Mouse (Mus musculus): Measurements from ENCODE around the gene Tshr. TPM values are rescaled to one million over a fixed set of nuclear protein-coding genes. Genes with fewer than 3 reads are reported as not detected.
A peak's percentile ranks its signal among the peaks of the same experiment; 100 is the strongest.

Tshr gene
- polyA plus RNA-seq, 1 experiment from 2014 or later = 0.04 TPM

DNA sequence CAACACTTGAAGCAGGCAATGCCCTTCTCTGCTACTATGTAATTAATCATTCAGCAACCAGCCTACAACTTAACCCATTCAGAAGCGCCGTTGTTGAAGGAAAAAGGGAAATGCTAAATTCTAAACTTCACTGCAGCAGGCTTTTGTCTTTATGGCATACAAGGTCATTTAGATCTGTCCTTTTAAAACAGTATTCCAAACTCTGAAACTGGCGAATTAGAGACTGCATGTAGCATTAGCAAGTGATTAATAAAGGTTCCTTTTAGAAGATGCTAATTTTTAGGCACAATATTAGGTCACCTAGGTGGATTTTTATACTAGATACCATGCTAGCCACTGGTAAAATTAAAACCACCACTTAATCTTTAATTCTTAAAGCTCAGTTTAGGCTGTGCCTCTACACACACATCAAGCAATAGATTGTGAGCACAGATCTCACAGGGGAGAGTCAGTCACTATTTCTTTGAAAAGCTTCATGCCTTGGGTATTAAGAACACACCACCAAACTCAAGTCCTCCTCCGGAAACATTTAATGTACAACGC, 203.2 kb downstream of the Tshr start:
- Histone ChIP-seq H3K4me3 (ENCODE audit: low read depth, low read length) (peak overlapping the region; percentile 93), H3K9ac (ENCODE audit: low read depth, low read length) (peak overlapping the region; percentile 99), H3K27me3 (replicated peaks; ENCODE audit: control insufficient read depth, insufficient read depth, low read length) (no peaks in the 10 kb centered on the region), H3K36me3 (ENCODE audit: control insufficient read depth, insufficient read depth, low read length) (peaks cover 12% of the 10 kb centered on the region; the same call in 1 of the 2 replicates), H3K27ac (ENCODE audit: low read depth, low read length) (peak overlapping the region; percentile 100), H3K4me2 (peak overlapping the region; percentile 76), H3K4me1 (replicated peaks; ENCODE audit: control insufficient read depth, insufficient read depth, low read length) (peaks cover 9% of the 10 kb centered on the region), H3K9me3 (ENCODE audit: control insufficient read depth, low read length) (no peaks in the 10 kb centered on the region)
- 18% methylated on average over 5 of the region's 5 CpGs for WGBS
- ATAC-seq (replicated peaks; ENCODE audit: low FRiP score) = no peak
- DNase-seq (ENCODE audit: low spot score) = no peak

DNA sequence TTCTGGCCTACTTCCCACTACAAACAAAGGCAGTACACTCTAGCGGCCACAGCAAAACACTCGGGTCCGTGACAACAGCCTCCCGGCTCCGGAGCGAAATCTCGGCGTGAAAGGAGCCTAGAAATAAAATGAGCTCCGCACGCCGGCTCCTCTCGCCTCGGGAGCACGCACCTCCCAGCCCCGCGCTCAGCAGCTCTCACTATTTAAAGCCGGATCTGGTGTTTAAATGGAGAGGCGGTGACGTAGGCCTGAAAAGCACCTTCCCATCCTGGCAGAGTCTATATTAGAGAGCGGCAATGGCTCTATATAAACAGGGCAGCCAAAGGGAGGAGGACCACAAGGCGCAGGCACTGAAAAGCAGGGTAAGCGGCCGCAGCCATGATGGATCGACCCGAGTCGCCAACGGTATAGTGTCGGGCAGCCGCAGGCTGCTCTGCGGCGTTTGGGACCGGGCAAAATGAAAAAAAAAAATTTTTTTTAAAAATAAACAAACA, 203.9 kb downstream of the Tshr start:
- Histone ChIP-seq H3K27ac (ENCODE audit: low read depth, low read length) (peak overlapping the region; percentile 100), H3K4me1 (replicated peaks; ENCODE audit: control insufficient read depth, insufficient read depth, low read length) (peaks cover 9% of the 10 kb centered on the region), H3K4me3 (ENCODE audit: low read depth, low read length) (peak overlapping the region; percentile 93), H3K4me2 (peak overlapping the region; percentile 76), H3K9me3 (ENCODE audit: control insufficient read depth, low read length) (no peaks in the 10 kb centered on the region), H3K36me3 (ENCODE audit: control insufficient read depth, insufficient read depth, low read length) (peaks cover 12% of the 10 kb centered on the region; the same call in 1 of the 2 replicates), H3K27me3 (replicated peaks; ENCODE audit: control insufficient read depth, insufficient read depth, low read length) (no peaks in the 10 kb centered on the region), H3K9ac (ENCODE audit: low read depth, low read length) (peak overlapping the region; percentile 99)
- under 1% methylated on average over 32 of the region's 32 CpGs for WGBS
- DNase-seq (ENCODE audit: low spot score) (peak; percentile 85), ATAC-seq (replicated peaks; ENCODE audit: low FRiP score) (peak; percentile 76)

DNA sequence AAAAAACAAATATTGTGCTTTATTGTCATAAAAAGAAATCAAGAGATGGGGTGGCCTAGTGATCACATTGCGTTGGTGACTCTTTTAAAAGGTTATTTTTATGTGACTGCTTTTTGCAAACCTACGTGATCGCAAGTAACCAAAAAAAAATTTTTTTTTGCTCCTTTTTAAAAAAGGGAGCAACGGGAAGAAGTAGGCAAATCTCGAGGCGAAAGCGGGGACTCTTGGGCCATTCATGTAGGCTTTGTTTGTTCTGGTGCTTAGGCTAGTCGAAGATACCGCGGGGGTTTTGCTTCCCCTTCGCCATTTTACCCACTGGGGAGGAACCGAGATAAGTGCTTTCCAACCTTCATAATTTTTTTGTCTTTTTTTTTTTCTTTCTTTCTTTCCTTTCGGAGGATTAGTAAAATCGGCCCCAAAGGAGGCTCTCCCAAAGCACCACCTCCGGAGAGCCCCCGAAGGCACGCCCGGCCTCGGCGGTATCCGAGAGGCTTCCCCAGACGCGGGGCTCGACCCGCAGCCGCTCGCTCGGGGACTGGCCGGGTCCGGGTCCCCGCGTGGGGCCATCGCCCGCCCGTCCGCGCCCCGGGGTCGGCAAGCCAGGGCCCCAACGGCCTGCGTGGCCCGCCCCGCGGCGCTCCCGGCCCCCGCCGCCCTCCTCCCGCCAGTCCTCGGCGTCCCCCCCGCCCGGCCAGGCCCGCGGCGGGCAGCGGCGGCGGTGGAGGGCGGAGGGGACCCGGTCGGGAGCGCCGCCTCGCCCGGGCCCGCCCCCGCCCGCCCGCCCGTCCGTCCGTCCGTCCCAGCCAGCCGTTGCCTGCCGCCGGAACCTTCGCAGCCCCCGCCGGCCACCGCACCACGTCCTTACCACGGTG, 204.5 kb downstream of the Tshr start:
- peak overlapping the region; percentile 99 for H3K9ac ChIP-seq (ENCODE audit: low read depth, low read length)
- ATAC-seq (replicated peaks; ENCODE audit: low FRiP score) (peak; percentile 35), DNase-seq (ENCODE audit: low spot score) (peak; percentile 70)
- peak overlapping the region; percentile 93 for H3K4me3 ChIP-seq (ENCODE audit: low read depth, low read length)
- peak overlapping the region; percentile 76 for H3K4me2 ChIP-seq
- H3K4me1 ChIP-seq (replicated peaks; ENCODE audit: control insufficient read depth, insufficient read depth, low read length) = peaks cover 9% of the 10 kb centered on the region
- no peaks in the 10 kb centered on the region for H3K27me3 ChIP-seq (replicated peaks; ENCODE audit: control insufficient read depth, insufficient read depth, low read length)
- peak overlapping the region; percentile 100 for H3K27ac ChIP-seq (ENCODE audit: low read depth, low read length)
- under 1% methylated on average over 71 of the region's 83 CpGs for WGBS
- H3K36me3 ChIP-seq (ENCODE audit: control insufficient read depth, insufficient read depth, low read length) = peaks cover 12% of the 10 kb centered on the region; the same call in 1 of the 2 replicates
- no peaks in the 10 kb centered on the region for H3K9me3 ChIP-seq (ENCODE audit: control insufficient read depth, low read length)

DNA sequence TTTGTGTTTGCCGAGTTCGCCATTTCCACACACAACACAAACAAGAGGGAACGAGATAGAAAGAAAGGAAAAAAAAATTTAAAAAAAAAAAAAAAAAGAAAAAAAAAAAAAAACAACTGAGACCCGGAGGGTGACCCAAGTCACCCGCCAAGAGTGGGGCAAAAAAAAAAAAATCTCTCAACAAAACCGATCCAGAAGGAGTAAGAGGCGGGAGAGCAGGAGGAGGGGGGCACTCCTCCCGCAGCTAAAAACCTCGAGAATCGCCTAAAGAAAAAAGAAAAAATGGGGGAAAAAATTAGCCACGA, 205.1 kb downstream of the Tshr start:
- Histone ChIP-seq H3K9ac (ENCODE audit: low read depth, low read length) (peak overlapping the region; percentile 99), H3K4me3 (ENCODE audit: low read depth, low read length) (peak overlapping the region; percentile 93), H3K27ac (ENCODE audit: low read depth, low read length) (peak overlapping the region; percentile 100), H3K36me3 (ENCODE audit: control insufficient read depth, insufficient read depth, low read length) (peaks cover 8% of the 10 kb centered on the region; the same call in 1 of the 2 replicates), H3K9me3 (ENCODE audit: control insufficient read depth, low read length) (no peaks in the 10 kb centered on the region), H3K4me1 (replicated peaks; ENCODE audit: control insufficient read depth, insufficient read depth, low read length) (peaks cover 9% of the 10 kb centered on the region), H3K4me2 (peak overlapping the region; percentile 76), H3K27me3 (replicated peaks; ENCODE audit: control insufficient read depth, insufficient read depth, low read length) (no peaks in the 10 kb centered on the region)
- DNase-seq (ENCODE audit: low spot score) (no peak), ATAC-seq (replicated peaks; ENCODE audit: low FRiP score) (no peak)
- under 1% methylated on average over 11 of the region's 11 CpGs for WGBS

DNA sequence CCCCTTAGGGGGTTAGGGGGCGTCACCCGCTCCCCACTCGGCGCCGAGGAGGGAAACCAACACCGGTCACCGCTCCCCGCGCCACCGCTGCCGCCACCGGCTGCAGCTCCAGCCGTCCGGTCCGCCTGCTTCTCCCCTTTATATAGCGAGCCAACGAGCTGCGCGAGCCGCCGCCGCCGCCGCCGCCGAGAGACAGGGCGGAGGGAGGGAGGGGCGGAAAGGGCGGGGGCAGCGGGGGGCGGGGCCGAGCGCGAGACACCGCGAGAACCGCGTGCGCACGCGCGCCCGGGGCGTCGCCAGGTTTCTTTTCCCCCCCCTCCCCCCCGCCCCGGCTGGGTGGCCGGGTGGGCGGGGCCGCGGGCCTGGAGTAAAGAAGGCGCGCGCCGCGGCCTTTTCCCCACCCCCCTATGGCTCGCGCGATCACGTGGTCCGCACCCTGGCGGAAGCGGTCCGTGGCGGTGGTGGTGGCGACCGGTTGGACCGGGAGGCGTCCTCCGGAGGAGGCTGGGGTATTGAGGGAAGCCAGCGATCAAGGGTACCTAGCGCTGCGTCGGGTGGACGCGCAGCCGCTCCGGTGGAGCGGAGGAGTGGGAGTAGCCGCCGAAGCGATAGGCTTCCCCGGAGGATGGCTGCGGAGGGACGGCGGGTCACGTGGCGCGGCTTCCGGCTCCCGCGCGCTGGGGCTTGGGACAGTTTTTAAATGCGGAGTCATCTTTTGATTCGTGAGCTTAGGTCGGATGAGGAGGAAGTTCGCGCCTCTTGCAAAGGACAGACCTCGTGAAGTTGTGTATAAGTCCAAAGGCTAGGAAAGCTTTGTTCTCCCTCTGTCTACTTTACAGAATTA, 205.7 kb downstream of the Tshr start, which contains the start of gene Gtf2a1:
TSS of gene Gtf2a1 (minus strand) at position 641 of the 844 bp plus-strand sequence.
- H3K4me1 ChIP-seq (replicated peaks; ENCODE audit: control insufficient read depth, insufficient read depth, low read length) = peaks cover 9% of the 10 kb centered on the region
- peak within 1 kb of the TSS; percentile 93 for H3K4me3 ChIP-seq (ENCODE audit: low read depth, low read length)
- H3K27me3 ChIP-seq (replicated peaks; ENCODE audit: control insufficient read depth, insufficient read depth, low read length) = no peaks in the 10 kb centered on the region
- H3K9me3 ChIP-seq (ENCODE audit: control insufficient read depth, low read length) = no peaks in the 10 kb centered on the region
- DNase-seq (ENCODE audit: low spot score) = peak; percentile 97
- whole genome bisulfite sequencing = under 1% methylated on average over 81 of the region's 99 CpGs
- peaks cover 6% of the 10 kb centered on the region; the same call in 1 of the 2 replicates for H3K36me3 ChIP-seq (ENCODE audit: control insufficient read depth, insufficient read depth, low read length)
- peak; percentile 84 for ATAC-seq (replicated peaks; ENCODE audit: low FRiP score)
- peak within 1 kb of the TSS; percentile 100 for H3K27ac ChIP-seq (ENCODE audit: low read depth, low read length)
- H3K4me2 ChIP-seq = peak within 1 kb of the TSS; percentile 78
- H3K9ac ChIP-seq (ENCODE audit: low read depth, low read length) = peak within 1 kb of the TSS; percentile 99

DNA sequence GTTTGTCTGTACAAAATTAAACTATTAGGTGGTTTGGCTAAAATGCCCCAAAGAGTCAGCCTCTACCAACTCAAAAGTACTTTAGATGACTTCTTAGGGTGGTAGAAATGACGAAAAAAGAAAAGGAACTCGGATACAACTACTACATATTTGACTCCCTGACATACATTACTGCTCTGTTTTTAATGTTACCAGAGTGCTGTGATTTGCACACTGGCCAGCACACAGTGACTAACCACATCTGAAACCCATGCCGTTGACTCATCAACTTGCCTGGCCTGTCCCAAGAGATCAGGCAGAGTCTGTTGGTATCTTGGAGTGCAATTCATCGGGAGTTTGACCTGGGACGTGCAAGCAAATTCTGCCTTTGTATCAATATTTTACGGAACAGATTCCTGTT, 206.4 kb downstream of the Tshr start:
- H3K9me3 ChIP-seq (ENCODE audit: control insufficient read depth, low read length) = no peaks in the 10 kb centered on the region
- H3K27ac ChIP-seq (ENCODE audit: low read depth, low read length) = peak overlapping the region; percentile 100
- DNase-seq (ENCODE audit: low spot score) (no peak), ATAC-seq (replicated peaks; ENCODE audit: low FRiP score) (no peak)
- H3K4me2 ChIP-seq = peak overlapping the region; percentile 78
- no peaks in the 10 kb centered on the region for H3K27me3 ChIP-seq (replicated peaks; ENCODE audit: control insufficient read depth, insufficient read depth, low read length)
- H3K9ac ChIP-seq (ENCODE audit: low read depth, low read length) = peak overlapping the region; percentile 80
- H3K4me1 ChIP-seq (replicated peaks; ENCODE audit: control insufficient read depth, insufficient read depth, low read length) = peaks cover 9% of the 10 kb centered on the region
- WGBS = 24% methylated on average over 6 of the region's 6 CpGs
- peaks cover 3% of the 10 kb centered on the region; the same call in 1 of the 2 replicates for H3K36me3 ChIP-seq (ENCODE audit: control insufficient read depth, insufficient read depth, low read length)
- peak overlapping the region; percentile 93 for H3K4me3 ChIP-seq (ENCODE audit: low read depth, low read length)

DNA sequence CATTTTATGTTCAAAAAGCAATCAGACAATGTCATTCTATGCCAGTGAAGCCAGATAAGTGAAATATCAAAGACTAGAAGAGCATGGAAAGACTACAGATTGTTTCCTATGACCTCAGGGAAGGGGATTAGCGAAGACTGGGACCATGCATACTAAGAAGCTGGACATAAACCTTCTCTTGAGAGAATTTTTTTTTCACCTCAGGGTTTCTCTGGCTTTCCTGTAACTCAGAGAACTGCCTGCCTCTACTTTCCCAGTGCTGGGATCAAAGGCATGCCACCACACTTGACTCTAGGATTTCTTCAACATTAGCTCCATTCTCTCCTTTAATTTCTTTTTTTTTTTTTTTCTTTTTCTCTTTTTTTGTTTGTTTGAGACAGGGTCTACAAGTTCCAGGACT, 206.8 kb downstream of the Tshr start:
- no peaks in the 10 kb centered on the region for H3K36me3 ChIP-seq (ENCODE audit: control insufficient read depth, insufficient read depth, low read length)
- DNase-seq (ENCODE audit: low spot score) (no peak), ATAC-seq (replicated peaks; ENCODE audit: low FRiP score) (no peak)
- H3K9me3 ChIP-seq (ENCODE audit: control insufficient read depth, low read length) = no peaks in the 10 kb centered on the region
- H3K27me3 ChIP-seq (replicated peaks; ENCODE audit: control insufficient read depth, insufficient read depth, low read length) = no peaks in the 10 kb centered on the region
- peaks cover 9% of the 10 kb centered on the region for H3K4me1 ChIP-seq (replicated peaks; ENCODE audit: control insufficient read depth, insufficient read depth, low read length)
- peak overlapping the region; percentile 93 for H3K4me3 ChIP-seq (ENCODE audit: low read depth, low read length)
- peak overlapping the region; percentile 100 for H3K27ac ChIP-seq (ENCODE audit: low read depth, low read length)
- peak overlapping the region; percentile 78 for H3K4me2 ChIP-seq
- WGBS = 90% methylated on average over 1 of the region's 1 CpGs
- H3K9ac ChIP-seq (ENCODE audit: low read depth, low read length) = peak overlapping the region; percentile 80

DNA sequence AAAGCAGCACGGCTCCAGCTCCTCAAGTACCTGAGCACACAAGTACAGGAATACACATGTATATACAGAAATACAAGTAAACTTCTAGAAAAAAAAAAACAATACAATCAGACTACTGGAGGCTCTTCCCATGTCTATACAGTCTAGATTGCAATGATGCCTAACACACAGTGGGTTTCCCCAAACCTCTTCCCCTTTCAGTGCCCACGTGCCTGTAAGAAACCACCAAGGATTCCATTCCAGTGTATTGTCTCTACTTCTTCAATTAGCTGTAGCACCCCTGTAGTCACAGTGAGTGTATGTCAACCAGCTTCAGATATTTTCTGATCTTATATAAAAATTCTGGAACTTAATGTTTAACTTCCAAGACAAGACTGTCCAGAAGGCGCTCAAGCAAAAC, 207.8 kb downstream of the Tshr start:
- Histone ChIP-seq H3K4me1 (replicated peaks; ENCODE audit: control insufficient read depth, insufficient read depth, low read length) (peaks cover 7% of the 10 kb centered on the region), H3K36me3 (ENCODE audit: control insufficient read depth, insufficient read depth, low read length) (no peaks in the 10 kb centered on the region), H3K27me3 (replicated peaks; ENCODE audit: control insufficient read depth, insufficient read depth, low read length) (no peaks in the 10 kb centered on the region), H3K9me3 (ENCODE audit: control insufficient read depth, low read length) (no peaks in the 10 kb centered on the region), H3K9ac (ENCODE audit: low read depth, low read length) (no peak overlapping the region), H3K4me2 (no peak overlapping the region), H3K27ac (ENCODE audit: low read depth, low read length) (no peak overlapping the region), H3K4me3 (ENCODE audit: low read depth, low read length) (no peak overlapping the region)
- no peak for DNase-seq (ENCODE audit: low spot score)
- no peak for ATAC-seq (replicated peaks; ENCODE audit: low FRiP score)
- 83% methylated on average over 3 of the region's 3 CpGs for WGBS

Measured in liver, embryonic 11.5 days (tissue).